ENCODE assay signal across 30 mouse cellular contexts in the genomic region with DNA sequence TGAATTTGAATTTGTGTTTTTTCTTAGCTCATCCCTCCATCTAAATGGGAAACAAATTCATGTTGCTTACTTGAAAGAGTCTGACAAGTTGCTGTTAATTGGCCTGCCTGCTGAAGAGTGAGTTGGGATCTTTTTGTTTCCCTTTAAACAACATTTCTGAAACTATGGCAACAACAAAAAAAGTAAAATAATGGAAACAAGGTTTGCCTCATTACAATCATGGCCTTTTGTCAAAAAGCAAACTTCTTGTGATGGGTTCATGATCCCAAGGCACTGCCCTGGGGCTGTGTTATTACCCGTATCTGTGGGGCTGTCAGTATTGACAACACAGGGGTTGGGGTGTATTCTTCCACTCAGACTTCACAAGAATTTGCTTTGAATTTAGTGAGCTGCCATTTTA. TPM values are rescaled to one million over a fixed set of nuclear protein-coding genes. Genes with fewer than 3 reads are reported as not detected.
"Had no signal": no experiment of that assay in that cellular context is flagged by ENCODE, and none has a peak within 500 bp of the region (broad histone marks: within the 10 kb centered on the region; RNA-seq: fewer than 3 reads in every experiment).

No protein-coding gene starts in this region.

- H3K4me2 ChIP-seq: heart, embryonic 12.5 days; hindbrain, embryonic 12.5 days; hindbrain, embryonic 14.5 days; intestine, embryonic 15.5 days; limb, embryonic 13.5 days; limb, embryonic 15.5 days; liver, embryonic 12.5 days had no signal

- H3K4me1 ChIP-seq: intestine, embryonic 15.5 days; limb, embryonic 13.5 days; limb, embryonic 15.5 days had no signal

- H3K9ac ChIP-seq: heart, embryonic 12.5 days; hindbrain, embryonic 12.5 days; hindbrain, embryonic 14.5 days; intestine, embryonic 15.5 days; limb, embryonic 13.5 days; limb, embryonic 15.5 days; liver, embryonic 12.5 days; liver, embryonic 14.5 days had no signal

- H3K27ac ChIP-seq: gastrocnemius, adult 2 months; heart, embryonic 10.5 days; hindbrain, embryonic 12.5 days; hindbrain, embryonic 14.5 days; intestine, embryonic 15.5 days; layer of hippocampus, adult 2 months; left cerebral cortex, adult 2 months; limb, embryonic 13.5 days; limb, embryonic 15.5 days; liver, embryonic 12.5 days; liver, embryonic 14.5 days had no signal

- DNase-seq: gastrocnemius, adult 2 months; gastrocnemius, postnatal 10 days; gastrocnemius, postnatal 25 days; heart, postnatal 10 days; heart, postnatal 4 days; kidney, adult 18-20 months; kidney, adult 8-10 months; kidney, postnatal 10 days; kidney, postnatal 25 days; kidney, postnatal 4 days; left cerebral cortex, postnatal 4 days; lung, adult 2 months had no signal

- H3K36me3 ChIP-seq: heart, embryonic 12.5 days; hindbrain, embryonic 12.5 days; intestine, embryonic 15.5 days; liver, embryonic 12.5 days had no signal

- H3K27me3 ChIP-seq: heart, embryonic 12.5 days; hindbrain, embryonic 12.5 days; intestine, embryonic 15.5 days; limb, embryonic 13.5 days; limb, embryonic 15.5 days; liver, embryonic 12.5 days had no signal

- H3K9me3 ChIP-seq: heart, embryonic 10.5 days; heart, embryonic 12.5 days; hindbrain, embryonic 12.5 days; intestine, embryonic 15.5 days; limb, embryonic 13.5 days; limb, embryonic 15.5 days; liver, embryonic 12.5 days had no signal

- ATAC-seq: hindbrain, embryonic 16.5 days; inflammation-experienced regulatory T-cells, adult 6 months; intestine, embryonic 15.5 days; intestine, postnatal 0 days; liver, embryonic 12.5 days had no signal

- H3K4me3 ChIP-seq: gastrocnemius, adult 2 months; heart, embryonic 10.5 days; heart, embryonic 12.5 days; hindbrain, embryonic 12.5 days; intestine, embryonic 15.5 days; layer of hippocampus, adult 2 months; left cerebral cortex, adult 2 months; limb, embryonic 13.5 days; limb, embryonic 15.5 days; liver, embryonic 12.5 days had no signal

RNA-seq across cellular contexts. Expression of a gene that starts 29.8 kb away (rescaled TPM):
- total RNA-seq: gastrocnemius, adult 2 months; gastrocnemius, postnatal 10 days; gastrocnemius, postnatal 25 days; gastrocnemius, postnatal 4 days; granulocyte monocyte progenitor cell, adult 5-6 weeks; left cerebral cortex, adult 2 months; liver, adult 2 months had no signal
- polyA plus RNA-seq: inflammation-experienced regulatory T-cells, adult 6 months; intestine, postnatal 0 days; liver, embryonic 16.5 days had no signal
